Mouse (Mus musculus): Measurements from ENCODE around the gene Zfp764. TPM values are rescaled to one million over a fixed set of nuclear protein-coding genes. Genes with fewer than 3 reads are reported as not detected.

The Zfp764 gene
- total and polyA plus RNA-seq, 2 experiments from 2014 or later = 2.7 to 4.7 TPM

GRCm38 (mm10) chr7:127443976-127444375 is 37.4 kb upstream of the Zfp764 start:
- Histone ChIP-seq H3K27me3 (ENCODE audit: insufficient read depth, low read length) (no peaks in the 10 kb centered on the region), H3K27ac (ENCODE audit: low read depth, low read length) (no peak overlapping the region), H3K36me3 (ENCODE audit: insufficient read depth, low read length) (peaks cover 19% of the 10 kb centered on the region), H3K4me2 (ENCODE audit: low read depth, low read length, poor library complexity, severe bottlenecking) (no peak overlapping the region), H3K4me1 (ENCODE audit: insufficient read depth, low read length) (no peaks in the 10 kb centered on the region), H3K4me3 (ENCODE audit: low read depth, low read length) (no peak overlapping the region), H3K9me3 (ENCODE audit: low read length) (no peaks in the 10 kb centered on the region), H3K9ac (replicated peaks; ENCODE audit: low read length, poor library complexity, severe bottlenecking) (no peak overlapping the region)
- WGBS = 83% methylated on average over 20 of the region's 20 CpGs
- DNase-seq (ENCODE audit: low spot score) (no peak), ATAC-seq (ENCODE audit: low FRiP score) (no peak)
- TF ChIP-seq CTCF (IDR thresholded peaks at IDR 0.05) = no peak

- DNase-seq (ENCODE audit: low spot score) = no peak
- Histone ChIP-seq H3K9me3 (ENCODE audit: low read length) (no peaks in the 10 kb centered on the region), H3K36me3 (ENCODE audit: insufficient read depth, low read length) (peaks cover 7% of the 10 kb centered on the region; the same call in 1 of the 2 replicates), H3K27me3 (ENCODE audit: insufficient read depth, low read length) (no peaks in the 10 kb centered on the region), H3K9ac (replicated peaks; ENCODE audit: low read length, poor library complexity, severe bottlenecking) (no peak overlapping the region), H3K4me1 (ENCODE audit: insufficient read depth, low read length) (no peaks in the 10 kb centered on the region), H3K27ac (ENCODE audit: low read depth, low read length) (no peak overlapping the region), H3K4me3 (ENCODE audit: low read depth, low read length) (no peak overlapping the region), H3K4me2 (ENCODE audit: low read depth, low read length, poor library complexity, severe bottlenecking) (no peak overlapping the region)
- WGBS = 91% methylated on average over 3 of the region's 3 CpGs
- ATAC-seq (ENCODE audit: low FRiP score) = no peak
- TF ChIP-seq CTCF (IDR thresholded peaks at IDR 0.05) = peak; percentile 54
These were observed 31.1 kb upstream of the Zfp764 start for GRCm38 (mm10) chr7:127437724-127438123.

- DNase-seq (ENCODE audit: low spot score) (no peak), ATAC-seq (ENCODE audit: low FRiP score) (no peak)
- H3K36me3 ChIP-seq (ENCODE audit: insufficient read depth, low read length) = no peaks in the 10 kb centered on the region
- no peaks in the 10 kb centered on the region for H3K27me3 ChIP-seq (ENCODE audit: insufficient read depth, low read length)
- no peak overlapping the region for H3K27ac ChIP-seq (ENCODE audit: low read depth, low read length)
- H3K9ac ChIP-seq (replicated peaks; ENCODE audit: low read length, poor library complexity, severe bottlenecking) = no peak overlapping the region
- 92% methylated on average over 4 of the region's 4 CpGs for WGBS
- TF ChIP-seq CTCF (IDR thresholded peaks at IDR 0.05) = no peak
- no peaks in the 10 kb centered on the region for H3K4me1 ChIP-seq (ENCODE audit: insufficient read depth, low read length)
- no peaks in the 10 kb centered on the region for H3K9me3 ChIP-seq (ENCODE audit: low read length)
- H3K4me2 ChIP-seq (ENCODE audit: low read depth, low read length, poor library complexity, severe bottlenecking) = no peak overlapping the region
- H3K4me3 ChIP-seq (ENCODE audit: low read depth, low read length) = no peak overlapping the region
These were observed 28.6 kb upstream of the Zfp764 start for GRCm38 (mm10) chr7:127435206-127435605.

- Histone ChIP-seq H3K4me3 (ENCODE audit: low read depth, low read length) (no peak overlapping the region), H3K27me3 (ENCODE audit: insufficient read depth, low read length) (0 out of 2 replicates have a peak, but pooled peaks cover 3% of the 10 kb centered on the region), H3K9me3 (ENCODE audit: low read length) (no peaks in the 10 kb centered on the region), H3K4me1 (ENCODE audit: insufficient read depth, low read length) (peaks cover under 1% of the 10 kb centered on the region; the same call in 1 of the 2 replicates), H3K36me3 (ENCODE audit: insufficient read depth, low read length) (no peaks in the 10 kb centered on the region), H3K27ac (ENCODE audit: low read depth, low read length) (no peak overlapping the region), H3K4me2 (ENCODE audit: low read depth, low read length, poor library complexity, severe bottlenecking) (no peak overlapping the region), H3K9ac (replicated peaks; ENCODE audit: low read length, poor library complexity, severe bottlenecking) (no peak overlapping the region)
- ATAC-seq (ENCODE audit: low FRiP score) (no peak), DNase-seq (ENCODE audit: low spot score) (no peak)
- 67% methylated on average over 3 of the region's 3 CpGs for WGBS
- TF ChIP-seq CTCF (IDR thresholded peaks at IDR 0.05) = no peak
These were observed 19.7 kb upstream of the Zfp764 start for GRCm38 (mm10) chr7:127426354-127426753.

- no peaks in the 10 kb centered on the region for H3K36me3 ChIP-seq (ENCODE audit: insufficient read depth, low read length)
- no peaks in the 10 kb centered on the region for H3K9me3 ChIP-seq (ENCODE audit: low read length)
- H3K9ac ChIP-seq (replicated peaks; ENCODE audit: low read length, poor library complexity, severe bottlenecking) = no peak overlapping the region
- TF ChIP-seq CTCF (IDR thresholded peaks at IDR 0.05) = no peak
- H3K4me1 ChIP-seq (ENCODE audit: insufficient read depth, low read length) = peaks cover 5% of the 10 kb centered on the region
- H3K4me2 ChIP-seq (ENCODE audit: low read depth, low read length, poor library complexity, severe bottlenecking) = no peak overlapping the region
- ATAC-seq (ENCODE audit: low FRiP score) (no peak), DNase-seq (ENCODE audit: low spot score) (no peak)
- 0 out of 2 replicates have a peak, but pooled peaks cover 3% of the 10 kb centered on the region for H3K27me3 ChIP-seq (ENCODE audit: insufficient read depth, low read length)
- no peak overlapping the region for H3K4me3 ChIP-seq (ENCODE audit: low read depth, low read length)
- H3K27ac ChIP-seq (ENCODE audit: low read depth, low read length) = no peak overlapping the region
- 88% methylated on average over 2 of the region's 2 CpGs for WGBS
These were observed 19.3 kb upstream of the Zfp764 start for GRCm38 (mm10) chr7:127425911-127426310.

- no peak for ATAC-seq (ENCODE audit: low FRiP score)
These were observed 18.7 kb upstream of the Zfp764 start for GRCm38 (mm10) chr7:127425291-127425690.

More at GRCm38 (mm10) chr7:127425291-127425690, 18.7 kb upstream of the Zfp764 start:
- no peak for DNase-seq (ENCODE audit: low spot score)
- H3K9me3 ChIP-seq (ENCODE audit: low read length) = no peaks in the 10 kb centered on the region
- no peak for TF ChIP-seq CTCF (IDR thresholded peaks at IDR 0.05)
- H3K4me2 ChIP-seq (ENCODE audit: low read depth, low read length, poor library complexity, severe bottlenecking) = no peak overlapping the region
- H3K4me3 ChIP-seq (ENCODE audit: low read depth, low read length) = no peak overlapping the region
- no peaks in the 10 kb centered on the region for H3K36me3 ChIP-seq (ENCODE audit: insufficient read depth, low read length)
- peaks cover 5% of the 10 kb centered on the region for H3K4me1 ChIP-seq (ENCODE audit: insufficient read depth, low read length)
- no peak overlapping the region for H3K27ac ChIP-seq (ENCODE audit: low read depth, low read length)
- WGBS = 86% methylated on average over 3 of the region's 3 CpGs
- no peak overlapping the region for H3K9ac ChIP-seq (replicated peaks; ENCODE audit: low read length, poor library complexity, severe bottlenecking)
- 0 out of 2 replicates have a peak, but pooled peaks cover 3% of the 10 kb centered on the region for H3K27me3 ChIP-seq (ENCODE audit: insufficient read depth, low read length)

All from midbrain, postnatal 0 days (tissue).